Mouse (Mus musculus) thymus, postnatal 10 days (tissue): ENCODE data around the gene Sp6.

Source experiments
- DNase-seq, 2 experiments: peaks; one replicate each; pipeline ENCODE4 v3.0.0; 2021; ENCODE audit warnings: low spot score in 2 of 2

The Sp6 gene

GRCm38 (mm10) chr11:97013121-97013670, at the start of gene Sp6:
Gene Sp6 (plus strand): TSS chr11:97013394.
- no peak for DNase-seq

GRCm38 (mm10) chr11:96963580-96963979, 49.6 kb upstream of the Sp6 start:
- peak; percentile 79 to 91 for DNase-seq

DNA sequence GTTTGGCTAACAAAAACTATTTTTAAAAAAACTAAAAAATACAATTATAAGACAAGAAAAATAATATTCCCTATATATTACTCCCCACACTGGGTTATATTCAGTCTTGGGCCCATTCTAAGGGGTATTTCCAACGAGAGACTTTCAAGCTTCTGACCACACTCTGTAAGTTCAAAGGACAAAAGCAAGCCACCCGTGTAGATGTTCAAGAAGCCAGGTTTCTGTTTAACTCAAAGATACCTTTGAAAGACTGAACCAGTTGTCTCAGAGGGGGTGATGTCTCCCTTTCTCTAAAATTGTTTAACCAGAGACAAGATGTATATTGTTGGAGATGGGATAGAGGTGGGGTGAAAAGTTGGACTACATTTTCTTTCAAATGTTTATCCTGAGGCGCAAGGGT, 47.0 kb upstream of the Sp6 start:
- no peak for DNase-seq

- peak in 1 of 2 experiments; percentile 55 for DNase-seq
Observed at GRCm38 (mm10) chr11:96966914-96967543, 46.2 kb upstream of the Sp6 start.

DNA sequence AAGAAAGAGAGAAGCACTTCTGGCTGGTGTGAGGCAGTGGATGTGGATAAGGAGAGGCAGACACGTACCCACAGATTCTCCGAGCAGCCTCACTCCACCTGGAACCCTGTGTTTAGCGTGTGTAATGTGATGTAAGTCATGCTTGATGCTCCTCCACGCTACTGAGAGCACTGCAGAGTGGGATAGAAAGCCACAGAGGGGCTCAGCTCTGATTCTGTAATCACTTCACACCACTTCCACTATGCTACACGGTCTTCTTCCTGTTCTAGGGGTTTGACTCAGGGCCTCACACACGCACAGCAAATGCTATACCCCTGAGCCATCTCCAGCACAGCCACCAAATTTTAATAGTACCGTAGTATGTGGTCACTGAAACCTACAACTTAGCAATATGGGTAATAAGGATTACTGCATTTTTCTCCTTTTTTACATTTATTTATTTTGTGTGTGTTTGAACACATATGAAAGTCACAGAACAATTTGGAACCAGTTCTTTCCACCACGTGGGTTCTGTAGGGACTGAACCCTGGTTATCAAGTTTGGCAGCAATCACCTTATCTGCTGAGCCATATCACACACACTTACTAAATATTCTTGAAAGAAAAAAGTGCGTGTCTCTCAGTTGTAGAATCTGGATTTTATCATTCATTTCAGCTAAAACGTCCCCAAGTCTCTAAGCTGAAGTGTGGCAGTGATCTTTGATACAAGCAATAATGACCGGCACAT, 45.5 kb upstream of the Sp6 start:
- no peak for DNase-seq

DNA sequence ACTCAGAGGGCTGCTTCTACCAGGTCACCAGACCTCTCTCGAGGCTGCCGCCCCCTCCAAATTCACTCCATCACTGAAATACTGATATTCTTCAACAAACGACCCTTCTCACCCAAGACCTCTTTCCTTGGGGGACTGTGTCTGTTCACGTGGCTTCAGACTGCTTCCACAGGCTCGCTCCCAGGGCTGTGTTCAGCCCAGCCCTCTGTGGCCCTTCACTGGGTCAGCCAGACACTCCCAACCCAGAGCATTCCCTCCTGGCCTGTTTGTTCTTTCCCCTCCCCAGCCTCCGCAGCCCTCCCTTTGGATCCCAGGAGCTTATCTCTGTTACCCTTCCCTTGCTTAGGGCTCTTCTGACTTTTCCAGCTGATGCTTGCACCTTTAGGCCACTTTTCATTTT, 44.7 kb upstream of the Sp6 start:
- no peak for DNase-seq

- no peak for DNase-seq
Observed at GRCm38 (mm10) chr11:96969280-96969722, 43.9 kb upstream of the Sp6 start.

DNA sequence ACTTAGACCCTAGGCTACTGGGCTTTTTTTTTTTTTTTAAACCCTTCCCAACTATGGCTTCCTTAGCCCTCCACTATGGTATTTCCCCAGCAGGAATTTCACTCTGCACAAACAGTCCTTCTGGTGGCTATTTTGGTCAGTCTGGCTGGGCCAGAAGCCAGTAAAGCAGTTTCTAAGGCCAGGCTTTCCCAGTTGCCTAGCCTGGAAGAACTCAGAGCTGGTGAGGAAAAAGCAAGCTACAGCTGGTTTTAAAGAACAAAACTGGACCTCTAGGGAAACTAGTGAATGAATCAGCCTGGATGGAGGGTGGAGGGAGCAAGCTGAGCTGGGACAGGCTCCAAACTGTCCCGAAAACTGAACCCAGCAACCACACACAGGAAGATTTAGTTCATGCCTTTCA, 43.4 kb upstream of the Sp6 start:
- no peak for DNase-seq

GRCm38 (mm10) chr11:96970341-96970740, 42.9 kb upstream of the Sp6 start:
- DNase-seq: no peak

- DNase-seq: no peak
Observed at GRCm38 (mm10) chr11:96972906-96973305, 40.3 kb upstream of the Sp6 start.

- no peak for DNase-seq
Observed at GRCm38 (mm10) chr11:96973426-96973964, 39.7 kb upstream of the Sp6 start.

GRCm38 (mm10) chr11:96974813-96975212, 38.4 kb upstream of the Sp6 start:
- no peak for DNase-seq

DNA sequence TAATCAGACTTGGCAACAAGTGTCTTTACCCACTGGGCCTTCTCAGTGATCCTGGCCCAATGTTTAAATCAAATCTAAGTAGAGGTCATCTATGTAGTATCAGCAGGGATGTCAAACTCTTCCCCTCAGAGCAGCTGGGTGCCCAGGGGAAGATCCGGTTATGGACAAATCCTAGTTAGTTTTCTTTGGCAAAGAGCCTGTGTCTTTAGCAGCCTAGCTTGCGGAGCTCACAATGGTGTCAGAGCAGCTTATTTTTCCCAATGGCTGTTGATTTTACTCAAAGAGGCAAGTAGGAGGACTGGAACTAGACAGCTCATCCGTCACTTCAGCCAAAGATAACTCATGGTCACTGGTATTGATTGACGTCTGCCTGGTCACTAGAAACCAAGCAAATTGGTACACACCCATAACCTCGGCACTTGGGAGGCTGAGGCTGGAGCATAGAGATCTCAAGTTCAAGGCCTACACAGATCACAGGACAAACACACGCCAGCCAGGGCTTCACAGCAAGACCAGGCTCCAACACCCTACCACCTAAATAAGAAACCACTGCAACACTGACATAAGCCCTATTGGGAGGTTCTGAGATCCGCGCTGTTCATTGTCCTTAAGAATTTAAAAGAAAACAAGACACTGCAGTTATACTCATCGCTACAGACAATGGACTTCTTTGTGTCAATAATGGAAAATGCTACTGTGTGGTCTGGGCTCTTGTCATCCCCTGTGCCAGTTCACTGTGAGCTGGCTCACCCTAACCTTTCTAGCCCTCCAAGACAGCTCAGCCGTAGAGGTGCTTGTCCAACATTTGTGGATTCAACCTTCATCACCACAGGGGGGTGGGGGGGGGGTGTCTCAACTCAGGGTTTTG, 37.4 kb upstream of the Sp6 start:
- DNase-seq: no peak

- no peak for DNase-seq
Observed at GRCm38 (mm10) chr11:96976379-96976687, 36.9 kb upstream of the Sp6 start.

- DNase-seq: peak in 1 of 2 experiments; percentile 87
Observed at GRCm38 (mm10) chr11:96976911-96977591, 36.1 kb upstream of the Sp6 start.

DNA sequence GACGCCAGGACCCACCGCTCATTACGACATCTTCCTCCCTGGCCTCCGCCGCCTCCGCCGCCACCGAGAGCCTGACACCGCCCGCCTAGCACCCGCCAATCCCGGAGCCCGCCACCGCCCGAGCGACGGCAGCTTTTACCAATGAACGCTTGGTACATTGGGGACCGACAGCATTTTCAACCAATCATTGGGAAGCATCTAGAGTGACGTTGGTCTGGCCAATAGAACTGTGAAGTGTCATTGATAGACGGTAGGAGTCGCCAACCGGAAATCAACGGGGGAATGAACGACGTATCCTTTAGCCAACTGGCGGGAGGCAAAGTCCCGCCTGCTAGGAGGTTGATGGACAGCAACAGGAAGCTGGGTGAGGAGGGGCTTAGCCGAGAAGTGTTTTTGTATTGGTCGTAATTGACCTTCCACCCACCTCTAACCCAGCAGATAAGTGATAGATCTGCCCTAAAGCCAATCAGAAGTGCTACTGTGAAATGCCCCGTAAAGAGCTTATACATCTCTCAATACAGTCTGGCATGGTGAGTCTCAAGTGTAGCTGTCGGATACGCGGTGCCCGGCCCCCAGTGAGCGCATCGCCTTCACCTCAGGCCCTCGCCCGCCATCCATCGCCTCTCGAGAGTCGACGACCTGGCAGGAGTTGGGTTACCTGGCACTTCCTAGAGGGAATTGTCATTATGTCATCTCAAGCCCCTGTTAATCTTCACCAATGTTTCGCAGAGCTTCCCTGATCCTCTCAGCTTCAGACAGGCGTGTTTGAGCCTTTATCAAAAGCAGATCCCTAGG, 35.4 kb upstream of the Sp6 start:
- peak; percentile 97 to 99 for DNase-seq

DNA sequence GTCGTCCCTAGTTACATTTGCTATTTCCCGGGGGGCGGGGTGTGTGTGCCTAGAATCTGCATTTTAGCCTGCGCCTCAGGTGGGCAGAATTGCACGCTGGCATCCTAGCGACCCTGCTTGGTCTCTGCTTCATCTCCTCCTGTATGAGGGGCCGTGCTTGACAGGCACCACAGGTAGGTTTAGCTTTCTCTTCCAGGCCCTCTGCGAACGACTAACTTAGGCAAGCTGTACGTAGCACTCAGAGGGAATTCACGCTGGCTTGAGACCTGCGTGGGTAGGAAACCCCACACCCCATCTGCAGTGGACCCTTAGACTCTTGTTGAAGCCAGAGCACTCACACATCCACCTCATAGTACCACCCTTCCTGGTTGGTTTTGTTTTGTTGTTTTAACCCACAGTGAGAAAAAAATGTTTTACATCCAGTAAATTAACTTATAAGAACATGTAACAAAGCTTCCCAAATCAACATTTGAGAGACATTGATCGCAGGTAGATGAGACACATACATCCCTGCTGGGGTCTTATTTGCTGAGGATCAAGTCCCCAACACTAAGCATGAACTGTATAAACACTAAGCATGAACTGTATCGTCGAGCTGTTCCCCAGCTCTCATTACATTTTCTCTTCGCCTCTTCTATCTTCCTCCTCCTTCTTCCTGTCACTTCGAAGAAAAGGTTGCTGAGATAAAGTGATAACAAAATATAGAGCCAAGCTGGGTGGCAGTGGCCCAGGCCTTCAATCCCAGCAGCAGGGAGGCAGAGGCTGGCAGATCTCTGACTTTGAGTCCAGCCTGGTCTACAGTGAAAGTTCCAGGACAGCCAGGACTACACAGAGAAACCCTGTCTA, 34.6 kb upstream of the Sp6 start:
- DNase-seq: no peak

DNA sequence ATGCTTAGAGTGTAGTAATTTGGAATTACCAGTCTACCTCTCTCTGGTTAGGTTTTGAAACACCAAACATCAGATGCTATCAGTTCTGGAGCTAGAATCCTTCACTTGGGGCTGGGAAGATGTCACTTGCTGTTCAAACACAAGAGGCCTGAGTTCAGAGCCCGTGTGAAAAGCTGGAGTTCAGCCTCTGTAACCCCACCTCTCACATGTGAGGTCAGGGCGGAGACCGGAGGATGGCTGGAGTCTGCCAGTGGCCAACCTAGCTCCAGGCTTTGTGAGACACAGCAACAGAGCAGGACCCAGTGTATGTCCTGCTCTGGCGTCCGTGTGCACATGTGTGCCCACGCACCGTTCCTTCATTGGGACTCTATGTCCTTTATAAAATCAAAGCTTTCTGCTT, 33.9 kb upstream of the Sp6 start:
- no peak for DNase-seq

DNA sequence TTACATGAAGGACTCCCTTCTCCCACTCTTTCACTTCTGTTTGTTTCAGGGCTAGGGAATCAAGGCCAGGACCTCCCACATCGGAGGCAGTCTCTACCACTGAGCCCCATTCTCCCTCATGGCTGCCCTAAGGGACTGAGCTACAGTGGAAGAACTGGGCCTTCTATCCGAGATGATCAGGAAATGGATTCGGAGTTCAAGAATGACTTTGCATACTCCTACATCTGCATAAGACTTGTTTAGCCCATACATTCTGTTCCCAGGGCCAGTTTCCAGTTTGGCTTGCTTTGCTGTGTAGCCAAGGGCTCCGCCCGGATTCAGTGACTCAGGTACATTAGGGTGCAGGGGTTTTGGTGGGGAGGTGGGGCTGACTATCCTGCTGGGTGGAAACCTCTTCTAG, 33.2 kb upstream of the Sp6 start:
- DNase-seq: no peak

DNA sequence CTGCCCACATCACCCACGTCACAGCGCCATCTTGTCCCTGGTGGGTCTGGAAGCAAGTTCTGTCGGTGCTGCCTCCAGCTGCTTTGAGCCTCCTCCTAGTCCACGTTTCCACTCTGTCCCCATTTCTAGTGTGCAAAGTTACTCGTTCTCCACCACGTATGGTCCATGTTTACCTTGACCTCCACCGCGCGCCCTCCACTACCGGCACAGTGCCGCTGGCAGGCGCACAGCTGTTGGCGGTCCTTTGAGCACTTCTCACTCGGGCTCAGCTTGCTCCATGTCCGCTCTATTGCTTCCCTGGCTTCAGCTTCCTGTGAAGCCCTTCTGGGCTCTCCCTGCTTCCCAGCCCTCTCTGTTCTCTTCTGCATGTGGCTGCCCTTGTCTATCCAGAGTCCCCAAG, 31.7 kb upstream of the Sp6 start:
- DNase-seq: no peak
